Mouse (Mus musculus) left cerebral cortex, adult 18-20 months (tissue): ENCODE measurements around the gene Gpr39. TPM values are rescaled to one million over a fixed set of nuclear protein-coding genes. Genes with fewer than 3 reads are reported as not detected.

Experiments
- total RNA-seq, 2 experiments: library from RNA; stranded (reverse); gene quantifications; 2 replicates each; pipeline ENCODE4 v1.2.3; 2021

Gpr39 gene
- total RNA-seq, 2 experiments from 2014 or later: not detected

Other genes with a start within 250 kb of the Gpr39 start
- gene Actr3, start 241.3 kb upstream of the Gpr39 start, total RNA-seq: 100 to 1,000 TPM; 232 to 245 TPM
- gene Slc35f5, start 116.4 kb upstream of the Gpr39 start, total RNA-seq: 10 to 100 TPM; 20.8 to 23.6 TPM
- 10 to 100 TPM; 72.3 to 99.1 TPM for gene Lypd1, start 236.1 kb downstream of the Gpr39 start, total RNA-seq